Mouse (Mus musculus) heart, embryonic 12.5 days (tissue): Measurements from ENCODE around the gene Gpc5. TPM values are rescaled to one million over a fixed set of nuclear protein-coding genes. Genes with fewer than 3 reads are reported as not detected.

Experiments
- ATAC-seq: fragments of 200-750 bp; cut with Nextera tagmentation; 2 replicates; pipeline ENCODE4 v1.8.0; 2017; ENCODE audit warnings: moderate TSS enrichment, moderate library complexity; ENCODE audit not compliant: insufficient number of reproducible peaks, low FRiP score
- H3K27ac ChIP-seq: fragments of 300-500 bp; sonication (generic); 2 replicates; pipeline ENCODE4 v1.5.1; 2016; ENCODE audit warnings: mild to moderate bottlenecking, moderate library complexity; ENCODE audit not compliant: poor library complexity, severe bottlenecking
- H3K27me3 ChIP-seq: fragments of 300-500 bp; sonication (generic); replicated peaks from 2 replicates; pipeline ENCODE4 v1.6.1; 2016; ENCODE audit warnings: mild to moderate bottlenecking, moderate library complexity
- H3K36me3 ChIP-seq: fragments of 300-500 bp; sonication (generic); 2 replicates; pipeline ENCODE4 v1.6.1; 2016; ENCODE audit warnings: mild to moderate bottlenecking, moderate library complexity
- H3K4me1 ChIP-seq: fragments of 300-500 bp; sonication (generic); replicated peaks from 2 replicates; pipeline ENCODE4 v1.6.1; 2016; ENCODE audit warnings: mild to moderate bottlenecking
- H3K4me2 ChIP-seq: fragments of 300-500 bp; sonication (generic); 2 replicates; pipeline ENCODE4 v1.6.1; 2016; ENCODE audit warnings: mild to moderate bottlenecking, moderate library complexity
- H3K4me3 ChIP-seq: fragments of 300-500 bp; sonication (generic); 2 replicates; pipeline ENCODE4 v1.5.1; 2016; ENCODE audit warnings: mild to moderate bottlenecking
- H3K9ac ChIP-seq: fragments of 300-500 bp; sonication (generic); 2 replicates; pipeline ENCODE4 v1.6.1; 2016; ENCODE audit warnings: mild to moderate bottlenecking, moderate library complexity
- H3K9me3 ChIP-seq: fragments of 300-500 bp; sonication (generic); replicated peaks from 2 replicates; pipeline ENCODE4 v1.6.1; 2016; ENCODE audit warnings: mild to moderate bottlenecking, moderate library complexity
- WGBS: fragments of 180-500 bp; shearing (Covaris S2); methylation state at CpG from one replicate; pipeline ENCODE4 v1.1.7; 2016; 5-methylcytosine and 5-hydroxymethylcytosine counted together
- polyA plus RNA-seq: library from polyadenylated mRNA; unstranded; fragments of >200 nt; fragmentation: Nextera tagmentation; extraction: Ambion mirVana; gene quantifications from 2 replicates; pipeline ENCODE4 v1.2.1, GENCODE M21; 2016

Gene Gpc5
- polyA plus RNA-seq, 1 experiment from 2014 or later: 0.57 TPM

- no peak overlapping the region for H3K27ac ChIP-seq
- H3K4me2 ChIP-seq: no peak overlapping the region
- H3K9ac ChIP-seq: no peak overlapping the region
- H3K9me3 ChIP-seq: no peaks in the 10 kb centered on the region
- 75% methylated on average over 15 of the region's 15 CpGs for WGBS
- no peaks in the 10 kb centered on the region for H3K27me3 ChIP-seq
- H3K36me3 ChIP-seq: no peaks in the 10 kb centered on the region
- ATAC-seq: no peak
- H3K4me1 ChIP-seq: no peaks in the 10 kb centered on the region
- no peak overlapping the region for H3K4me3 ChIP-seq
These were observed 277.7 kb downstream of the Gpc5 start for GRCm38 (mm10) chr14:115369611-115370167.

- H3K36me3 ChIP-seq: no peaks in the 10 kb centered on the region
- H3K4me1 ChIP-seq: no peaks in the 10 kb centered on the region
- no peak for ATAC-seq
- H3K27ac ChIP-seq: no peak overlapping the region
- H3K9ac ChIP-seq: no peak overlapping the region
- WGBS: 8% methylated on average over 1 of the region's 1 CpGs
- no peaks in the 10 kb centered on the region for H3K27me3 ChIP-seq
- H3K9me3 ChIP-seq: no peaks in the 10 kb centered on the region
- H3K4me3 ChIP-seq: no peak overlapping the region
- no peak overlapping the region for H3K4me2 ChIP-seq
These were observed 279.1 kb downstream of the Gpc5 start for GRCm38 (mm10) chr14:115371131-115371530.

- Histone ChIP-seq H3K4me1 (no peaks in the 10 kb centered on the region), H3K9ac (no peak overlapping the region), H3K36me3 (no peaks in the 10 kb centered on the region), H3K4me2 (no peak overlapping the region), H3K27me3 (no peaks in the 10 kb centered on the region), H3K4me3 (no peak overlapping the region), H3K27ac (no peak overlapping the region), H3K9me3 (no peaks in the 10 kb centered on the region)
- no peak for ATAC-seq
- WGBS: 58% methylated on average over 3 of the region's 3 CpGs
These were observed 299.8 kb downstream of the Gpc5 start for GRCm38 (mm10) chr14:115391831-115392230.

GRCm38 (mm10) chr14:115392894-115393524, 301.0 kb downstream of the Gpc5 start:
- Histone ChIP-seq H3K4me3 (no peak overlapping the region), H3K9ac (no peak overlapping the region), H3K4me1 (no peaks in the 10 kb centered on the region), H3K4me2 (no peak overlapping the region), H3K9me3 (no peaks in the 10 kb centered on the region), H3K27ac (no peak overlapping the region), H3K27me3 (no peaks in the 10 kb centered on the region), H3K36me3 (no peaks in the 10 kb centered on the region)
- WGBS: 42% methylated on average over 14 of the region's 14 CpGs
- ATAC-seq: no peak

GRCm38 (mm10) chr14:115406596-115406995, 314.6 kb downstream of the Gpc5 start:
- no peak overlapping the region for H3K4me3 ChIP-seq
- no peaks in the 10 kb centered on the region for H3K4me1 ChIP-seq
- no peak overlapping the region for H3K4me2 ChIP-seq
- H3K9me3 ChIP-seq: no peaks in the 10 kb centered on the region
- no peak overlapping the region for H3K9ac ChIP-seq
- H3K27me3 ChIP-seq: no peaks in the 10 kb centered on the region
- no peaks in the 10 kb centered on the region for H3K36me3 ChIP-seq
- no peak for ATAC-seq
- H3K27ac ChIP-seq: no peak overlapping the region
- WGBS: 57% methylated on average over 5 of the region's 5 CpGs

- no peaks in the 10 kb centered on the region for H3K27me3 ChIP-seq
- no peaks in the 10 kb centered on the region for H3K9me3 ChIP-seq
- H3K4me3 ChIP-seq: no peak overlapping the region
- no peak overlapping the region for H3K27ac ChIP-seq
- no peak overlapping the region for H3K4me2 ChIP-seq
- WGBS: 69% methylated on average over 2 of the region's 2 CpGs
- H3K9ac ChIP-seq: no peak overlapping the region
- H3K4me1 ChIP-seq: no peaks in the 10 kb centered on the region
- ATAC-seq: no peak
- no peaks in the 10 kb centered on the region for H3K36me3 ChIP-seq
These were observed 315.4 kb downstream of the Gpc5 start for GRCm38 (mm10) chr14:115407309-115407930.

- H3K4me1 ChIP-seq: no peaks in the 10 kb centered on the region
- no peaks in the 10 kb centered on the region for H3K9me3 ChIP-seq
- no peak overlapping the region for H3K9ac ChIP-seq
- no peak overlapping the region for H3K4me3 ChIP-seq
- H3K27ac ChIP-seq: no peak overlapping the region
- no peaks in the 10 kb centered on the region for H3K27me3 ChIP-seq
- no peak for ATAC-seq
- H3K4me2 ChIP-seq: no peak overlapping the region
- WGBS: 82% methylated on average over 1 of the region's 1 CpGs
- H3K36me3 ChIP-seq: no peaks in the 10 kb centered on the region
These were observed 318.9 kb downstream of the Gpc5 start for GRCm38 (mm10) chr14:115410881-115411280.

- H3K4me2 ChIP-seq: no peak overlapping the region
- no peaks in the 10 kb centered on the region for H3K27me3 ChIP-seq
- H3K4me1 ChIP-seq: no peaks in the 10 kb centered on the region
- WGBS: 69% methylated on average over 6 of the region's 6 CpGs
- no peaks in the 10 kb centered on the region for H3K9me3 ChIP-seq
- no peak overlapping the region for H3K27ac ChIP-seq
- no peak overlapping the region for H3K9ac ChIP-seq
- no peak overlapping the region for H3K4me3 ChIP-seq
- H3K36me3 ChIP-seq: no peaks in the 10 kb centered on the region
- ATAC-seq: no peak
These were observed 319.6 kb downstream of the Gpc5 start for GRCm38 (mm10) chr14:115411513-115412174.

GRCm38 (mm10) chr14:115412821-115413220, 320.8 kb downstream of the Gpc5 start:
- Histone ChIP-seq H3K4me2 (no peak overlapping the region), H3K36me3 (no peaks in the 10 kb centered on the region), H3K27ac (no peak overlapping the region), H3K4me3 (no peak overlapping the region), H3K9ac (no peak overlapping the region), H3K9me3 (no peaks in the 10 kb centered on the region), H3K27me3 (no peaks in the 10 kb centered on the region), H3K4me1 (no peaks in the 10 kb centered on the region)
- no peak for ATAC-seq
- 71% methylated on average over 3 of the region's 3 CpGs for WGBS

- H3K4me2 ChIP-seq: no peak overlapping the region
- H3K9ac ChIP-seq: no peak overlapping the region
- no peak overlapping the region for H3K27ac ChIP-seq
- no peak overlapping the region for H3K4me3 ChIP-seq
- H3K36me3 ChIP-seq: no peaks in the 10 kb centered on the region
- H3K4me1 ChIP-seq: no peaks in the 10 kb centered on the region
- 84% methylated on average over 1 of the region's 1 CpGs for WGBS
- H3K9me3 ChIP-seq: no peaks in the 10 kb centered on the region
- H3K27me3 ChIP-seq: no peaks in the 10 kb centered on the region
- no peak for ATAC-seq
These were observed 321.4 kb downstream of the Gpc5 start for GRCm38 (mm10) chr14:115413429-115413828.

GRCm38 (mm10) chr14:115414545-115414944, 322.5 kb downstream of the Gpc5 start:
- H3K27ac ChIP-seq: no peak overlapping the region
- H3K9ac ChIP-seq: no peak overlapping the region
- H3K36me3 ChIP-seq: no peaks in the 10 kb centered on the region
- H3K4me2 ChIP-seq: no peak overlapping the region
- no peak overlapping the region for H3K4me3 ChIP-seq
- H3K4me1 ChIP-seq: no peaks in the 10 kb centered on the region
- no peaks in the 10 kb centered on the region for H3K9me3 ChIP-seq
- no peak for ATAC-seq
- H3K27me3 ChIP-seq: no peaks in the 10 kb centered on the region
- WGBS: 66% methylated on average over 5 of the region's 5 CpGs
